Mouse (Mus musculus) midbrain, postnatal 0 days (tissue): ENCODE data around the gene Lpin1. TPM values are rescaled to one million over a fixed set of nuclear protein-coding genes. Genes with fewer than 3 reads are reported as not detected.

Experiments used
- ATAC-seq: fragments of 200-750 bp; cut with Nextera tagmentation; 2 replicates; pipeline ENCODE4 v1.8.0; 2017; ENCODE audit warnings: moderate number of reproducible peaks, mild to moderate bottlenecking, moderate TSS enrichment, moderate library complexity; ENCODE audit not compliant: low FRiP score
- DNase-seq: peaks from one replicate; pipeline ENCODE4 v3.0.0-alpha.2; 2015; ENCODE audit warnings: low spot score
- H3K27ac ChIP-seq: fragments of 300-500 bp; sonication (generic); 2 replicates; pipeline ENCODE4 v1.5.1; 2014; ENCODE audit warnings: low read depth, mild to moderate bottlenecking, low read length, mixed read lengths
- H3K27me3 ChIP-seq: fragments of 300-500 bp; sonication (generic); 2 replicates; pipeline ENCODE4 v1.6.1; 2014; ENCODE audit warnings: low read length, control low read depth, mixed read lengths; ENCODE audit not compliant: insufficient read depth
- H3K36me3 ChIP-seq: fragments of 300-500 bp; sonication (generic); 2 replicates; pipeline ENCODE4 v1.6.1; 2014; ENCODE audit warnings: low read length, control low read depth, mixed read lengths; ENCODE audit not compliant: insufficient read depth
- H3K4me1 ChIP-seq: fragments of 300-500 bp; sonication (generic); 2 replicates; pipeline ENCODE4 v1.6.1; 2014; ENCODE audit warnings: mild to moderate bottlenecking, control low read depth, antibody characterized with exemption, low read length, mixed read lengths; ENCODE audit not compliant: insufficient read depth
- H3K4me2 ChIP-seq: fragments of 300-500 bp; sonication (generic); 2 replicates; pipeline ENCODE4 v1.6.1; 2014; ENCODE audit warnings: low read depth, mild to moderate bottlenecking, low read length, mixed read lengths; ENCODE audit not compliant: poor library complexity, severe bottlenecking
- H3K4me3 ChIP-seq: fragments of 300-500 bp; sonication (generic); 2 replicates; pipeline ENCODE4 v1.5.1; 2014; ENCODE audit warnings: low read depth, mild to moderate bottlenecking, low read length, moderate library complexity
- H3K9ac ChIP-seq: fragments of 300-500 bp; sonication (generic); replicated peaks from 2 replicates; pipeline ENCODE4 v1.6.1; 2014; ENCODE audit warnings: mild to moderate bottlenecking, low read length, moderate library complexity, mixed read lengths; ENCODE audit not compliant: poor library complexity, severe bottlenecking
- H3K9me3 ChIP-seq: fragments of 300-500 bp; sonication (generic); 2 replicates; pipeline ENCODE4 v1.6.1; 2016; ENCODE audit warnings: low read length, control low read depth
- CTCF ChIP-seq: IDR thresholded peaks from 2 replicates; pipeline ENCODE4 v1.5.1; 2016; ENCODE audit warnings: antibody characterized with exemption, mild to moderate bottlenecking
- WGBS: fragments of 180-500 bp; shearing (Covaris S2); extraction: QIAGEN DNeasy Blood & Tissue Kit; methylation state at CpG from one replicate; pipeline ENCODE4 v1.1.7; 2014; 5-methylcytosine and 5-hydroxymethylcytosine counted together
- polyA plus RNA-seq: library from polyadenylated mRNA; unstranded; fragments of >200 nt; fragmentation: Nextera tagmentation; extraction: Ambion mirVana; gene quantifications from 2 replicates; pipeline ENCODE4 v1.2.1, GENCODE M21; 2015
- total RNA-seq: library from RNA; depleted of rRNA; stranded (reverse); fragments of >200 nt; gene quantifications from 2 replicates; pipeline ENCODE4 v1.2.3, GENCODE M21; 2014

Gene Lpin1
- total and polyA plus RNA-seq, 2 experiments from 2014 or later: 11.6 to 21.6 TPM

DNA sequence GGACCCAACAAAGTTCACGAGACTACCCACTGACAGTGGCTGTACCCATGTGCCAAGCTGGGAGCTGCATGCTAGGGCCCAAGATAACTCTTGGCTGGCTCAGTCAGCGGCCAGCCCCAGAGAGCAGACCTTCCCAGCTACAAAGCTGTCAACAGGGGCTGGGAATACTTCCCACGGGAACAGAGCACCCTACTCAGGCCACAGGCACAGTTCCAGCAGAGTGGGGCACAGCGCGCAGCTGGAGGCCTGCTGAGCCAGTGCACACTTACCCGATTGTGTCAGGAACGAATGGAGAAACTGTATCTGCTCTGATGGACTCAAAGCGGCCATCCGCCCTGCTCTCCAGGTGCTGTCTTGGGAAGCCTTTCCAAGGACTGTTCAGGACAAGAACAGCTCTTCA, 95.6 kb downstream of the Lpin1 start:
- H3K27ac ChIP-seq: no peak overlapping the region
- WGBS: 77% methylated on average over 9 of the region's 9 CpGs

DNA sequence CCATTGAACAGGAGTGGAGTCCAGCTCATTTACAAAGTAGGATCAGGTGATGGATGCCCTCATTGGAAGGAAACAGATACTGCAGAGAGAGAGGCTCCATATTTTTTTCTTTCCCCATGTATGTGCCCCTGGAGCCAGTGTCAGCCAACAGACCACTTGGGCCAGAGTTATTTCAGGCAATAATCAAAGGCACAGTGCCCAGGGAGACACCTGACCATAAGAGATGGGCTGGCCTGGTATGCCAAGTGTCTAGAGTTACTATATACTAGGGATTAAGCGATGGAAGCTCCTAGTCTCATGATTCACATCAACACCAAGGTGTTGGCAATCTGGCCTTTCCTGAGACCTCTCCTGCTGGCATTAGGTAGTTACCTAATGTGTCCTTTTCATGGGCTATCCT, 97.8 kb downstream of the Lpin1 start:
- 89% methylated on average over 1 of the region's 1 CpGs for WGBS

More for the DNA sequence above, 95.6 kb downstream of the Lpin1 start:
- Histone ChIP-seq H3K4me2 (no peak overlapping the region), H3K27me3 (no peaks in the 10 kb centered on the region), H3K4me1 (no peaks in the 10 kb centered on the region), H3K4me3 (no peak overlapping the region), H3K9ac (no peak overlapping the region), H3K9me3 (no peaks in the 10 kb centered on the region), H3K36me3 (no peaks in the 10 kb centered on the region)
- DNase-seq: peak; percentile 67
- ATAC-seq: peak; percentile 67
- no peak for TF ChIP-seq CTCF

DNA sequence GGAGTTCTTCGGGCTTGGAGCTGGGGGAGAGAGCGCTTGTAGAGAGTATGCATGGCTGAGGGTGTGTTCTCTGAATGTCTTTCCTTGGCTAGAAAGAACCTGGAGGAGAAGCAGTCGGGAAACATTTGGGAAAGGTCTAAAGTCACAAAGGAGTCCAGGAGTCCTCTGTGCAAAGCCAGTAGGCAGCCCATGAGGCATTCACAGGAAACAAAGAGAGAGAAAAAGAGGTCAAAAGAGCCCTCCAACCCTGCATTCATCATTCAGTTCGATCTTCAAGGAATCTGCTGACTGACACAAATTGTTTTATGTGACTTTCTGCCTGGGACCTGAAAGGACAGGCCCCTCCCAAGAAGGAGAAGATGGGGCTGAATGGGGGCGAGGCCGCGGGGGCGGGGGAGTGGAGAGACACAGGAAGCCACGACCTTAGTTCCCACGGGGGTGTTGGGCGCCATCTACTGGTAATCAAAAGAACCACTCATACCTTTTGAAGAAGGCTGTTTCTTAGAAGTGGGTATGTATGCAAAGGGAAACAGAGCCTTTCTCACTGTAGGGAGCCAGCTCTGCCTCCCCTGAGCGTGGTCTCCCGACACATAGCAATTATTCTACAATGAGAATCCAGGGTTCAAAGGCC, 101.5 kb downstream of the Lpin1 start:
- Histone ChIP-seq H3K4me2 (no peak overlapping the region), H3K27me3 (no peaks in the 10 kb centered on the region), H3K4me1 (peaks cover 5% of the 10 kb centered on the region; the same call in 1 of the 2 replicates), H3K27ac (no peak overlapping the region), H3K4me3 (no peak overlapping the region), H3K9me3 (no peaks in the 10 kb centered on the region), H3K9ac (no peak overlapping the region), H3K36me3 (no peaks in the 10 kb centered on the region)
- DNase-seq (peak; percentile 80), ATAC-seq (peak; percentile 52; the same call in 1 of the 2 replicates)
- TF ChIP-seq CTCF: peak; percentile 89
- 9% methylated on average over 13 of the region's 13 CpGs for WGBS

More for the DNA sequence above, 97.8 kb downstream of the Lpin1 start:
- TF ChIP-seq CTCF: no peak
- Histone ChIP-seq H3K9ac (no peak overlapping the region), H3K27me3 (no peaks in the 10 kb centered on the region), H3K4me1 (peaks cover 5% of the 10 kb centered on the region; the same call in 1 of the 2 replicates), H3K4me3 (no peak overlapping the region), H3K36me3 (no peaks in the 10 kb centered on the region), H3K4me2 (no peak overlapping the region), H3K27ac (no peak overlapping the region), H3K9me3 (no peaks in the 10 kb centered on the region)
- ATAC-seq (no peak), DNase-seq (no peak)

DNA sequence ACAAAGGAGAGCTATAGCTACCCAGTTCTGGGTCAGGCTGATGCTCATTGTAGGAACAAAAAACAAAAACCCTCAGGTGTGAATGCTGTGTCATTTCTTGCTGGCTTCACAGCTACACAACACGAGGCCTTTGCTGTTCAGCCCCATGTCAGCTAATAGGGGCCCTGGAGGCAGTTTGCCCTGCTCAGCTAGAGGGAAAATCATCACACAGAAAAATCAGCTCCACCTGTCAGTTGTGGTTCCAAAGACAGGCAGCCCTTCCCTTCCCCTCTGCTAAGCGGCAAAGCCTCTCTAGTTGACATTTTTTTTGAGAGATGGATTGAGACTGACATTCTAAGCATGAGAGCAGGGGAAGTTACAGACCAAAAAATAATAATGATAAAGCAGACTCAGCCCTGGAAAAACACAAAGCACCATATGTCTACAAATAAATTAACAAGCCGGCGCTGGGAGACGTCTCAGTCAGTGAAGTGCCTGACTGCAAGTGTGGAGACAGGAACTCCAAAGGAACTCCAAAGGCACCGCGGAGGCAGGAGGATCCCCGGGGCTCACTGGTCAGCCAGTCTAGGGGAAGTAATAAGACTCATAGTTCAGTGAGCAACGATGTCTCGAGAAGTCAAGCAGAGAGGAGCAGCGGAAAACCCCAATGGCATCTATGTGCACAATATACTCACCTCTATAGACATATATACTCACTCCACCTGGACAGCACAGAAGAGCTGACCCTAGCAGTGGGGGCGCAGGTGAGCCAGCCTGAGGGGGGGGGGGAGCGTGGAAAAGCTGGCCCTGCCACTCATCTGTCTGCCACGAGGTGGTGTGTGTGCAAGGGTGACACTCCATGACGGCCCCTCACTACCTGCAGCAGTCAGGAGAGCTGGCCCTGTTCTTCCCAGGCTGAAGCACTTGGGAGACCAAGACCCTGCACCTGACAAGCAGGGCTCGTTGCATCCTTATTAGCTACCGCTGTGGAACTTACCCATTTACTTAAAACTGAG, 103.7 kb downstream of the Lpin1 start:
- Histone ChIP-seq H3K4me1 (peaks cover 5% of the 10 kb centered on the region; the same call in 1 of the 2 replicates), H3K27ac (no peak overlapping the region), H3K4me2 (no peak overlapping the region), H3K4me3 (no peak overlapping the region), H3K27me3 (no peaks in the 10 kb centered on the region), H3K9ac (no peak overlapping the region), H3K36me3 (no peaks in the 10 kb centered on the region), H3K9me3 (0 out of 2 replicates have a peak, but pooled peaks cover 3% of the 10 kb centered on the region)
- WGBS: 53% methylated on average over 17 of the region's 17 CpGs
- no peak for DNase-seq
- peak; percentile 20 for ATAC-seq
- peak; percentile 45 for TF ChIP-seq CTCF

DNA sequence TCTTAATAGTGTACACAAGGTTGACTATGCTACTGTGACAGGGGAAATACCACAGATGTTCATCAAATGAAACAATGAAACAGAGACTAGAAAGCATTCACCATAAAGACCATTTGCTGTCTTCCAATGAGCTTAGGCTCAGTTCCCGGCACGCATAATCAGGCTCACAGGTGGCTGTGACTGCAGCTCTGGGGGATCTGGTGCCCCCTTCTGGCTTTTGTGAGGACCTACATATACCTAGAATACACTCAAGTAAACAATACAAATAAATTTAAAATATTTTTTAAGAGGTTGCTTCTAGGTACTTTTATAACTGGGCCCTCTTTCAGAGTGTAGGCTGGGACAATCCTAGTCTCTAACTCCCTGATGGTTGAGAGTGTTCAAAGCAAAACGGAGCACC, 106.5 kb downstream of the Lpin1 start:
- ATAC-seq (no peak), DNase-seq (no peak)
- no peak overlapping the region for H3K27ac ChIP-seq
- H3K4me2 ChIP-seq: no peak overlapping the region
- no peak overlapping the region for H3K9ac ChIP-seq
- 0 out of 2 replicates have a peak, but pooled peaks cover 3% of the 10 kb centered on the region for H3K9me3 ChIP-seq
- H3K36me3 ChIP-seq: no peaks in the 10 kb centered on the region
- 92% methylated on average over 3 of the region's 3 CpGs for WGBS
- TF ChIP-seq CTCF: no peak; the same call in 1 of the 2 replicates
- H3K4me1 ChIP-seq: peaks cover under 1% of the 10 kb centered on the region; the same call in 1 of the 2 replicates
- H3K4me3 ChIP-seq: no peak overlapping the region
- no peaks in the 10 kb centered on the region for H3K27me3 ChIP-seq
